Mouse (Mus musculus) embryonic facial prominence, embryonic 12.5 days (tissue): ENCODE measurements around the gene Cacnb3. TPM values are rescaled to one million over a fixed set of nuclear protein-coding genes. Genes with fewer than 3 reads are reported as not detected.

Source experiments
- ATAC-seq: fragments of 200-750 bp; cut with Nextera tagmentation; 2 replicates; pipeline ENCODE4 v1.8.0; 2017; ENCODE audit not compliant: insufficient number of reproducible peaks, insufficient read depth, low FRiP score, low TSS enrichment
- H3K27ac ChIP-seq: fragments of 300-500 bp; sonication (generic); 2 replicates; pipeline ENCODE4 v1.5.1; 2016; ENCODE audit warnings: mild to moderate bottlenecking
- H3K27me3 ChIP-seq: fragments of 300-500 bp; sonication (generic); 2 replicates; pipeline ENCODE4 v1.6.1; 2016; ENCODE audit warnings: mild to moderate bottlenecking, moderate library complexity
- H3K36me3 ChIP-seq: fragments of 300-500 bp; sonication (generic); 2 replicates; pipeline ENCODE4 v1.6.1; 2016; ENCODE audit warnings: mild to moderate bottlenecking
- H3K4me1 ChIP-seq: fragments of 300-500 bp; sonication (generic); 2 replicates; pipeline ENCODE4 v1.6.1; 2016
- H3K4me2 ChIP-seq: fragments of 300-500 bp; sonication (generic); replicated peaks from 2 replicates; pipeline ENCODE4 v1.6.1; 2016; ENCODE audit warnings: mild to moderate bottlenecking, moderate library complexity
- H3K4me3 ChIP-seq: fragments of 300-500 bp; sonication (generic); 2 replicates; pipeline ENCODE4 v1.5.1; 2016; ENCODE audit warnings: mild to moderate bottlenecking
- H3K9ac ChIP-seq: fragments of 300-500 bp; sonication (generic); 2 replicates; pipeline ENCODE4 v1.6.1; 2016; ENCODE audit warnings: mild to moderate bottlenecking, moderate library complexity
- H3K9me3 ChIP-seq: fragments of 300-500 bp; sonication (generic); 2 replicates; pipeline ENCODE4 v1.6.1; 2016; ENCODE audit warnings: mild to moderate bottlenecking, moderate library complexity
- WGBS: fragments of 180-500 bp; shearing (Covaris S2); methylation state at CpG from one replicate; pipeline ENCODE4 v1.1.7; 2016; 5-methylcytosine and 5-hydroxymethylcytosine counted together
- polyA plus RNA-seq: library from polyadenylated mRNA; unstranded; fragments of >200 nt; fragmentation: Nextera tagmentation; extraction: Ambion mirVana; gene quantifications from 2 replicates; pipeline ENCODE4 v1.2.1, GENCODE M21; 2016

The Cacnb3 gene
- polyA plus RNA-seq, 1 experiment from 2014 or later, result 64.5 TPM

GRCm38 (mm10) chr15:98610131-98610633 lies 20.5 kb upstream of the Cacnb3 start:
- H3K9ac ChIP-seq, result peak overlapping the region; percentile 94
- ATAC-seq, result no peak
- 2% methylated on average over 12 of the region's 12 CpGs for WGBS

GRCm38 (mm10) chr15:98612229-98612628 lies 18.4 kb upstream of the Cacnb3 start:
- ATAC-seq, result no peak
- peaks cover 4% of the 10 kb centered on the region; the same call in 1 of the 2 replicates for H3K27me3 ChIP-seq
- peaks cover 27% of the 10 kb centered on the region for H3K4me1 ChIP-seq
- H3K4me3 ChIP-seq, result no peak overlapping the region
- no peaks in the 10 kb centered on the region for H3K36me3 ChIP-seq
- no peak overlapping the region for H3K9ac ChIP-seq
- WGBS, result 95% methylated on average over 3 of the region's 3 CpGs
- H3K9me3 ChIP-seq, result no peaks in the 10 kb centered on the region
- H3K4me2 ChIP-seq, result no peak overlapping the region
- no peak overlapping the region for H3K27ac ChIP-seq

More at GRCm38 (mm10) chr15:98610131-98610633, 20.5 kb upstream of the Cacnb3 start:
- Histone ChIP-seq H3K4me1 (peaks cover 31% of the 10 kb centered on the region), H3K4me2 (peak overlapping the region; percentile 96), H3K36me3 (no peaks in the 10 kb centered on the region), H3K4me3 (peak overlapping the region; percentile 71), H3K9me3 (no peaks in the 10 kb centered on the region), H3K27me3 (no peaks in the 10 kb centered on the region), H3K27ac (peak overlapping the region; percentile 77)

- ATAC-seq, result no peak; the same call in 1 of the 2 replicates
- no peaks in the 10 kb centered on the region for H3K36me3 ChIP-seq
- H3K4me1 ChIP-seq, result peaks cover 12% of the 10 kb centered on the region; the same call in 1 of the 2 replicates
Measured at GRCm38 (mm10) chr15:98614551-98614950, 16.1 kb upstream of the Cacnb3 start.

GRCm38 (mm10) chr15:98614971-98615370 lies 15.7 kb upstream of the Cacnb3 start:
- H3K9ac ChIP-seq, result no peak overlapping the region
- no peak overlapping the region for H3K4me2 ChIP-seq
- H3K27me3 ChIP-seq, result peaks cover 4% of the 10 kb centered on the region; the same call in 1 of the 2 replicates
- no peaks in the 10 kb centered on the region for H3K36me3 ChIP-seq
- peak overlapping the region; percentile 36; the same call in 1 of the 2 replicates for H3K27ac ChIP-seq
- WGBS, result 45% methylated on average over 6 of the region's 6 CpGs
- peaks cover 12% of the 10 kb centered on the region; the same call in 1 of the 2 replicates for H3K4me1 ChIP-seq
- H3K9me3 ChIP-seq, result no peaks in the 10 kb centered on the region
- no peak for ATAC-seq
- H3K4me3 ChIP-seq, result no peak overlapping the region

More at GRCm38 (mm10) chr15:98614551-98614950, 16.1 kb upstream of the Cacnb3 start:
- H3K4me2 ChIP-seq, result no peak overlapping the region
- WGBS, result 45% methylated on average over 9 of the region's 9 CpGs
- H3K27me3 ChIP-seq, result peaks cover 4% of the 10 kb centered on the region; the same call in 1 of the 2 replicates
- peak overlapping the region; percentile 36; the same call in 1 of the 2 replicates for H3K27ac ChIP-seq
- H3K9me3 ChIP-seq, result no peaks in the 10 kb centered on the region
- no peak overlapping the region for H3K9ac ChIP-seq
- H3K4me3 ChIP-seq, result no peak overlapping the region

- H3K27ac ChIP-seq, result no peak overlapping the region
Measured at GRCm38 (mm10) chr15:98615751-98616150, 14.9 kb upstream of the Cacnb3 start.

GRCm38 (mm10) chr15:98616362-98617175 lies 14.1 kb upstream of the Cacnb3 start:
- Histone ChIP-seq H3K36me3 (no peaks in the 10 kb centered on the region), H3K4me3 (no peak overlapping the region), H3K27me3 (peaks cover 4% of the 10 kb centered on the region; the same call in 1 of the 2 replicates), H3K9me3 (no peaks in the 10 kb centered on the region), H3K27ac (no peak overlapping the region), H3K9ac (no peak overlapping the region), H3K4me2 (peak overlapping the region; percentile 26), H3K4me1 (peaks cover 12% of the 10 kb centered on the region; the same call in 1 of the 2 replicates)
- no peak for ATAC-seq
- 29% methylated on average over 20 of the region's 20 CpGs for WGBS

More at GRCm38 (mm10) chr15:98615751-98616150, 14.9 kb upstream of the Cacnb3 start:
- Histone ChIP-seq H3K27me3 (peaks cover 4% of the 10 kb centered on the region; the same call in 1 of the 2 replicates), H3K36me3 (no peaks in the 10 kb centered on the region), H3K9ac (no peak overlapping the region), H3K4me2 (no peak overlapping the region), H3K4me3 (no peak overlapping the region), H3K4me1 (peaks cover 12% of the 10 kb centered on the region; the same call in 1 of the 2 replicates), H3K9me3 (no peaks in the 10 kb centered on the region)
- 65% methylated on average over 6 of the region's 6 CpGs for WGBS
- ATAC-seq, result no peak

GRCm38 (mm10) chr15:98617176-98617537 lies 13.5 kb upstream of the Cacnb3 start:
- Histone ChIP-seq H3K27ac (no peak overlapping the region), H3K36me3 (no peaks in the 10 kb centered on the region), H3K9ac (no peak overlapping the region), H3K4me1 (peaks cover 12% of the 10 kb centered on the region; the same call in 1 of the 2 replicates), H3K4me2 (peak overlapping the region; percentile 26), H3K4me3 (no peak overlapping the region), H3K27me3 (peaks cover 4% of the 10 kb centered on the region; the same call in 1 of the 2 replicates), H3K9me3 (no peaks in the 10 kb centered on the region)
- no peak for ATAC-seq
- under 1% methylated on average over 12 of the region's 12 CpGs for WGBS

- no peaks in the 10 kb centered on the region for H3K36me3 ChIP-seq
- H3K27ac ChIP-seq, result no peak overlapping the region
- WGBS, result 9% methylated on average over 7 of the region's 7 CpGs
- no peaks in the 10 kb centered on the region for H3K27me3 ChIP-seq
- H3K9ac ChIP-seq, result no peak overlapping the region
- no peak overlapping the region for H3K4me2 ChIP-seq
- H3K4me3 ChIP-seq, result no peak overlapping the region
- H3K9me3 ChIP-seq, result no peaks in the 10 kb centered on the region
- no peak for ATAC-seq
- H3K4me1 ChIP-seq, result peaks cover 5% of the 10 kb centered on the region; the same call in 1 of the 2 replicates
Measured at GRCm38 (mm10) chr15:98622199-98622598, 8.4 kb upstream of the Cacnb3 start.

GRCm38 (mm10) chr15:98622721-98623120 lies 7.9 kb upstream of the Cacnb3 start:
- no peaks in the 10 kb centered on the region for H3K36me3 ChIP-seq
- WGBS, result 19% methylated on average over 6 of the region's 6 CpGs
- no peak overlapping the region for H3K9ac ChIP-seq
- H3K4me1 ChIP-seq, result peaks cover 5% of the 10 kb centered on the region; the same call in 1 of the 2 replicates
- no peak for ATAC-seq
- H3K27me3 ChIP-seq, result no peaks in the 10 kb centered on the region
- no peak overlapping the region for H3K4me2 ChIP-seq
- no peak overlapping the region for H3K4me3 ChIP-seq
- H3K27ac ChIP-seq, result no peak overlapping the region
- H3K9me3 ChIP-seq, result no peaks in the 10 kb centered on the region

- H3K9ac ChIP-seq, result no peak overlapping the region
- no peak overlapping the region for H3K27ac ChIP-seq
- no peaks in the 10 kb centered on the region for H3K36me3 ChIP-seq
- ATAC-seq, result no peak
- no peak overlapping the region for H3K4me2 ChIP-seq
- H3K27me3 ChIP-seq, result 0 out of 2 replicates have a peak, but pooled peaks cover 4% of the 10 kb centered on the region
- no peaks in the 10 kb centered on the region for H3K9me3 ChIP-seq
- peaks cover 5% of the 10 kb centered on the region; the same call in 1 of the 2 replicates for H3K4me1 ChIP-seq
- WGBS, result 63% methylated on average over 5 of the region's 5 CpGs
- no peak overlapping the region for H3K4me3 ChIP-seq
Measured at GRCm38 (mm10) chr15:98623361-98623821, 7.2 kb upstream of the Cacnb3 start.

GRCm38 (mm10) chr15:98626078-98626477 lies 4.6 kb upstream of the Cacnb3 start:
- H3K9ac ChIP-seq, result no peak overlapping the region
- H3K9me3 ChIP-seq, result no peaks in the 10 kb centered on the region
- WGBS, result 20% methylated on average over 8 of the region's 8 CpGs
- no peaks in the 10 kb centered on the region for H3K36me3 ChIP-seq
- ATAC-seq, result no peak
- H3K4me1 ChIP-seq, result peaks cover 25% of the 10 kb centered on the region
- H3K27me3 ChIP-seq, result peaks cover 21% of the 10 kb centered on the region; the same call in 1 of the 2 replicates
- H3K4me2 ChIP-seq, result no peak overlapping the region
- H3K27ac ChIP-seq, result no peak overlapping the region
- no peak overlapping the region for H3K4me3 ChIP-seq
